Mouse (Mus musculus) olfactory bulb, adult 2 months (tissue): ENCODE measurements around the gene Dglucy.

Experiments used
- CTCF ChIP-seq: fragments of 200-500 bp; IDR thresholded peaks from 2 replicates; pipeline ENCODE4 v1.5.1; 2012; ENCODE audit warnings: low read depth, mild to moderate bottlenecking, low read length, moderate library complexity; ENCODE audit not compliant: insufficient read depth
- POLR2A ChIP-seq: fragments of 200-500 bp; IDR thresholded peaks from 2 replicates; pipeline ENCODE4 v1.6.1; 2012; ENCODE audit warnings: mild to moderate bottlenecking, low read depth, low read length, moderate library complexity; ENCODE audit not compliant: insufficient read depth

DNA sequence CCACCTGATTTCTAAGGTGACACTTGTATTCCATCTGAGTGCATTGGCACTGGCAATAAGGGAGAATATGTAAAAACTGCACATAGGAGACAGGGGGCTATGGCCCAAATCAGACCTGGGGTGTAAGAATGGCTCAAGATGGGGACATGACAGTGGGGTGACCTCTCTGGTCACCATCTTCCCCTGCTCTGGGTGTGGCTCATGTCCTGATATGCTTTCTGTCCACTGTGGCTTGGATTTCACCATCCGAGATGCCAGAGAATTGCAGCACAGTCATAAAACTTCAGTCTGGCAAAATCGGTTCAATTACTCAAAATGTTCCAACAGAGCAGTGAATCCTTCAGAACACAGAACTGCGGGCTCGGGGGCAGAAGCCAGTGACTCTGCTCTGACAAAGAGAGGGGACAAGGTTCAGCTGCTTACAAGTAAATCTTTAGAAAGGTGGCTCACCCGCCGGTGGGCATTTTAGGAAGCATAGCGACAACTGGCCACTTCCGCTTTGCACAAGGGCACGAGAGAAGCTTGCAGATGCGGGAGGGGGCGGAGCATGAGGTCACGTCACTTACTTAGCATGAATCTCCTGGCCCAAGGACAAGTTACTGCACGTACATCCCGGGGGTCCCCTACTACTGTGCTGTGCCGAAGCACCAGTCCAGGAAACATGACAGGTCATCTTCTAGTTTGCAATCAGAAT, 145.9 kb downstream of the Dglucy start:
- TF ChIP-seq POLR2A, result no peak
- no peak for TF ChIP-seq CTCF
